Mouse (Mus musculus) heart, postnatal 0 days (tissue): Measurements from ENCODE around the gene Gfra1.

Source experiments
- CTCF ChIP-seq: IDR thresholded peaks from 2 replicates; pipeline ENCODE4 v1.5.1; 2016; ENCODE audit warnings: antibody characterized with exemption, control low read depth, low read depth
- EP300 ChIP-seq: IDR thresholded peaks from 2 replicates; pipeline ENCODE4 v1.6.1; 2016; ENCODE audit warnings: antibody characterized with exemption, low read depth

DNA sequence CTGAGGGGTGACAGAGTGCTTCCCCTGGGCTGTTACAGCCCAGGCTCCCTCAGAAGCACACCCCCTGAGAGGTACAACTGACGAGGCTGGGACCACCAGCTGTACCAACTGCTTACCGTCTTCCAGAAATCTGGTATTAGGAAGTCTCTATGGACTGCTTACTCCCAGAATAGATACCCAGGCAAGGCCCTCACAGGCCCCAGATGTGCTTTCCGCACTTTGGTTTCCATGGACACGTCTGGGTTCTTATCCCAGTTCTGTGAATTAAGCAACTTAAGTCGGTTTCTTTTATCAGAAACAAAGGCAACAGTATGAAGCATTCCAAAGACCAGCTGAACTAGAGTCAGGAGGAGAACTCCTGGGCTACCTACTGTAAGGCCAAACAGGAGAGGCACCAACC lies 126.4 kb downstream of the Gfra1 start:
- TF ChIP-seq CTCF, result no peak
- no peak for TF ChIP-seq EP300
